Mouse (Mus musculus): ENCODE results near the gene Nme2. TPM values are rescaled to one million over a fixed set of nuclear protein-coding genes. Genes with fewer than 3 reads are reported as not detected.

Gene Nme2
- total and polyA plus RNA-seq, 3 experiments, result 945 to 1,722 (median 1,555) TPM

GRCm38 (mm10) chr11:93963013-93963412, 7.0 kb upstream of the Nme2 start:
- no peak for DNase-seq (ENCODE audit: extremely low read depth)
- no peaks in the 10 kb centered on the region for H3K9me3 ChIP-seq (replicated peaks; ENCODE audit: low read length)
- H3K4me1 ChIP-seq (ENCODE audit: control insufficient read depth in 1 of 2, insufficient read depth in 2 of 2), result peaks cover 3 to 27% of the 10 kb centered on the region in 2 experiments
- peaks cover 46% of the 10 kb centered on the region for H3K79me2 ChIP-seq (replicated peaks; ENCODE audit: control insufficient read depth, extremely low read depth, insufficient read depth, poor library complexity, severe bottlenecking)
- no peak overlapping the region for H3K4me2 ChIP-seq (ENCODE audit: insufficient read depth, low read depth, poor library complexity, severe bottlenecking)
- H3K27me3 ChIP-seq (replicated peaks), result no peaks in the 10 kb centered on the region
- no peak overlapping the region for H3K9ac ChIP-seq (ENCODE audit: insufficient read depth, low read depth)
- peaks cover 67 to 78% of the 10 kb centered on the region in 2 experiments for H3K36me3 ChIP-seq (replicated peaks in 1 of 2; ENCODE audit: control insufficient read depth in 1 of 2, insufficient read depth in 1 of 2, low read length in 1 of 2)
- dilution Hi-C loops (cut with MboI; ENCODE audit: extremely low pct_ligation_motif_present, extremely low pct_unique_long_range_greater_than_20kb, low sequenced_read_pairs) (no loop called here), in situ Hi-C loops (cut with MboI; ENCODE audit: low pct_ligation_motif_present, low pct_unique_long_range_greater_than_20kb, low sequenced_read_pairs) (loop anchor here (10.0 to 25.0 kb wide), 2 partner anchors 112 to 299 kb away; no protein-coding TSS in a partner anchor)
- H3K27ac ChIP-seq (ENCODE audit: insufficient read depth, low read depth), result no peak overlapping the region
- no peak for TF ChIP-seq ZKSCAN1 (IDR thresholded peaks at IDR 0.05; ENCODE audit: borderline replicate concordance, low read depth, low read length)
- peak; percentile 17; the same call in 1 of the 2 replicates for TF ChIP-seq POLR2A (IDR thresholded peaks at IDR 0.05; ENCODE audit: low read depth, low read length)
- no peak for TF ChIP-seq TCF12 (IDR thresholded peaks at IDR 0.05; ENCODE audit: low read depth, low read length)
- H3K4me3 ChIP-seq (replicated peaks in 1 of 3; ENCODE audit: low read depth in 2 of 3, low read length in 2 of 3, poor library complexity in 1 of 3), result no peak overlapping the region

GRCm38 (mm10) chr11:93961482-93961881, 5.4 kb upstream of the Nme2 start:
- Histone ChIP-seq H3K36me3 (replicated peaks in 1 of 2; ENCODE audit: control insufficient read depth in 1 of 2, insufficient read depth in 1 of 2, low read length in 1 of 2) (peaks cover 71 to 89% of the 10 kb centered on the region in 2 experiments), H3K9me3 (replicated peaks; ENCODE audit: low read length) (no peaks in the 10 kb centered on the region), H3K9ac (ENCODE audit: insufficient read depth, low read depth) (no peak overlapping the region), H3K27me3 (replicated peaks) (no peaks in the 10 kb centered on the region), H3K79me2 (replicated peaks; ENCODE audit: control insufficient read depth, extremely low read depth, insufficient read depth, poor library complexity, severe bottlenecking) (peaks cover 33% of the 10 kb centered on the region), H3K4me3 (replicated peaks in 1 of 3; ENCODE audit: low read depth in 2 of 3, low read length in 2 of 3, poor library complexity in 1 of 3) (no peak overlapping the region), H3K27ac (ENCODE audit: insufficient read depth, low read depth) (no peak overlapping the region), H3K4me2 (ENCODE audit: insufficient read depth, low read depth, poor library complexity, severe bottlenecking) (no peak overlapping the region), H3K4me1 (ENCODE audit: control insufficient read depth in 1 of 2, insufficient read depth in 2 of 2) (peaks cover 5 to 40% of the 10 kb centered on the region in 2 experiments)
- DNase-seq (ENCODE audit: extremely low read depth), result no peak
- dilution Hi-C loops (cut with MboI; ENCODE audit: extremely low pct_ligation_motif_present, extremely low pct_unique_long_range_greater_than_20kb, low sequenced_read_pairs) (no loop called here), in situ Hi-C loops (cut with MboI; ENCODE audit: low pct_ligation_motif_present, low pct_unique_long_range_greater_than_20kb, low sequenced_read_pairs) (loop anchor here (10.0 to 25.0 kb wide), 2 partner anchors 113 to 301 kb away; no protein-coding TSS in a partner anchor)
- TF ChIP-seq EP300 (IDR thresholded peaks at IDR 0.05; ENCODE audit: low read length), result no peak
- no peak for TF ChIP-seq ZNF384 (IDR thresholded peaks at IDR 0.05; ENCODE audit: low read depth, low read length)
- TF ChIP-seq SIN3A (IDR thresholded peaks at IDR 0.05; ENCODE audit: low read length), result no peak
- no peak for TF ChIP-seq IRF4 (IDR thresholded peaks at IDR 0.05; ENCODE audit: low read depth, low read length)
- no peak for TF ChIP-seq HCFC1 (IDR thresholded peaks at IDR 0.05; ENCODE audit: low read depth, low read length)
- no peak for TF ChIP-seq SMC3 (IDR thresholded peaks at IDR 0.05; ENCODE audit: low read depth, low read length)
- no peak for TF ChIP-seq USF2 (conservative IDR thresholded peaks at IDR 0.05; ENCODE audit: low read depth, low read length)
- no peak for TF ChIP-seq KAT2A (IDR thresholded peaks at IDR 0.05; ENCODE audit: insufficient replicate concordance, low read length)
- no peak for TF ChIP-seq ELF1 (IDR thresholded peaks at IDR 0.05; ENCODE audit: low read depth, low read length)

GRCm38 (mm10) chr11:93957746-93958145, 1.7 kb upstream of the Nme2 start:
- Histone ChIP-seq H3K9ac (ENCODE audit: insufficient read depth, low read depth) (no peak overlapping the region), H3K27ac (ENCODE audit: insufficient read depth, low read depth) (peak overlapping the region; percentile 2; the same call in 1 of the 2 replicates), H3K9me3 (replicated peaks; ENCODE audit: low read length) (no peaks in the 10 kb centered on the region), H3K4me2 (ENCODE audit: insufficient read depth, low read depth, poor library complexity, severe bottlenecking) (no peak overlapping the region), H3K27me3 (replicated peaks) (no peaks in the 10 kb centered on the region), H3K36me3 (replicated peaks in 1 of 2; ENCODE audit: control insufficient read depth in 1 of 2, insufficient read depth in 1 of 2, low read length in 1 of 2) (peaks cover 45 to 69% of the 10 kb centered on the region in 2 experiments), H3K4me3 (replicated peaks in 1 of 3; ENCODE audit: low read depth in 2 of 3, low read length in 2 of 3, poor library complexity in 1 of 3) (no peak overlapping the region), H3K79me2 (replicated peaks; ENCODE audit: control insufficient read depth, extremely low read depth, insufficient read depth, poor library complexity, severe bottlenecking) (peaks cover 27% of the 10 kb centered on the region), H3K4me1 (ENCODE audit: control insufficient read depth in 1 of 2, insufficient read depth in 2 of 2) (peaks cover 6 to 34% of the 10 kb centered on the region in 2 experiments; a peak in 3 of 4 replicates)
- DNase-seq (ENCODE audit: extremely low read depth), result no peak
- TF ChIP-seq MAFK (IDR thresholded peaks at IDR 0.05; ENCODE audit: insufficient replicate concordance, low read length) (no peak), JUND (conservative IDR thresholded peaks at IDR 0.05; ENCODE audit: low read depth, low read length) (no peak), E2F4 (IDR thresholded peaks at IDR 0.05; ENCODE audit: insufficient replicate concordance, low read depth, low read length) (no peak), SIN3A (IDR thresholded peaks at IDR 0.05; ENCODE audit: low read length) (no peak), USF1 (IDR thresholded peaks at IDR 0.05; ENCODE audit: low read depth, low read length) (no peak), RCOR1 (conservative IDR thresholded peaks at IDR 0.05; ENCODE audit: low read depth, low read length) (no peak), PAX5 (IDR thresholded peaks at IDR 0.05; ENCODE audit: low read length) (no peak), UBTF (IDR thresholded peaks at IDR 0.05; ENCODE audit: low read depth, low read length) (no peak), HCFC1 (IDR thresholded peaks at IDR 0.05; ENCODE audit: low read depth, low read length) (no peak), JUN (IDR thresholded peaks at IDR 0.05; ENCODE audit: insufficient read depth, low read depth, low read length) (no peak)
- dilution Hi-C loops (cut with MboI; ENCODE audit: extremely low pct_ligation_motif_present, extremely low pct_unique_long_range_greater_than_20kb, low sequenced_read_pairs), result no loop called here
- in situ Hi-C loops (cut with MboI; ENCODE audit: low pct_ligation_motif_present, low pct_unique_long_range_greater_than_20kb, low sequenced_read_pairs), result loop anchor here (25.0 kb wide), 1 partner anchor 305 kb away; no protein-coding TSS in a partner anchor
